In genomic region chr11:100574188-100574587, GRCm38 (mm10) we compare ENCODE assay signal across 8 mouse cellular contexts. TPM values are rescaled to one million over a fixed set of nuclear protein-coding genes. Genes with fewer than 3 reads are reported as not detected.
DNase-seq lines count a peak whose midpoint lies in the region; ATAC-seq lines count a peak whose summit lies in the region.

No protein-coding gene starts in this region.

- H3K27ac ChIP-seq in kidney, embryonic 16.5 days (ENCODE audit: low read length) = peak overlapping the region; percentile 78; the same call in 1 of the 2 replicates

- no peaks in the 10 kb centered on the region for H3K9me3 ChIP-seq in kidney, embryonic 16.5 days (ENCODE audit: low read length)

- peak overlapping the region; percentile 67 for H3K4me3 ChIP-seq in kidney, embryonic 16.5 days (ENCODE audit: low read length)

- peaks cover 6% of the 10 kb centered on the region; the same call in 1 of the 2 replicates for H3K27me3 ChIP-seq in kidney, embryonic 16.5 days (ENCODE audit: insufficient read depth, low read length)

- no peak overlapping the region for H3K9ac ChIP-seq in kidney, embryonic 16.5 days (replicated peaks; ENCODE audit: low read length)

- H3K4me1 ChIP-seq in kidney, embryonic 16.5 days (ENCODE audit: insufficient read depth, low read length) = peaks cover 23% of the 10 kb centered on the region

- ATAC-seq in kidney, embryonic 16.5 days (ENCODE audit: low FRiP score, low TSS enrichment) = no peak; the same call in 1 of the 2 replicates
- peak; percentile 74 for ATAC-seq in activated CD4-positive, CD25-positive, alpha-beta regulatory T cell, adult 4 months

- 60% methylated on average over 3 of the region's 3 CpGs for WGBS in kidney, embryonic 16.5 days

- H3K4me2 ChIP-seq in kidney, embryonic 16.5 days (replicated peaks; ENCODE audit: low read depth, low read length) = peak overlapping the region; percentile 75

- H3K36me3 ChIP-seq in kidney, embryonic 16.5 days (ENCODE audit: insufficient read depth, low read length) = 0 out of 2 replicates have a peak, but pooled peaks cover 1% of the 10 kb centered on the region

- DNase-seq in kidney, adult 18-20 months = no peak
- DNase-seq in induced T-regulatory cell, adult 2 months (ENCODE audit: low read depth) = peak; percentile 79
- peak; percentile 77 for DNase-seq in naive thymus-derived CD4-positive, alpha-beta T cell, adult 2 months (ENCODE audit: low read depth)
- DNase-seq in spleen, adult 18-20 months = no peak
- no peak for DNase-seq in gastrocnemius, postnatal 25 days
- no peak for DNase-seq in urinary bladder, adult 2 months (ENCODE audit: low spot score)

RNA-seq across cellular contexts. Expression of gene Cnp, which starts 0.5 kb away (rescaled TPM):
- 30.1 and 33.6 TPM in 2 replicates for polyA plus RNA-seq in kidney, embryonic 16.5 days (2015; fragmentation: Nextera tagmentation; extraction: Ambion mirVana)
- 100 to 1,000 TPM; 181 to 201 TPM for polyA plus RNA-seq in activated CD4-positive, CD25-positive, alpha-beta regulatory T cell, adult 4 months (2017; shearing (Covaris generic))
- total RNA-seq in gastrocnemius, postnatal 25 days (2021) = 1 to 10 TPM; 8.6 to 9.6 TPM
- 34.9 and 36.0 TPM in 2 replicates for polyA plus RNA-seq in urinary bladder, adult 2 months (2012; rRNA removed)

RNA-seq across cellular contexts. Expression of gene Ttc25, which starts 28.8 kb away (rescaled TPM):
- 1.0 and 1.1 TPM in 2 replicates for polyA plus RNA-seq in kidney, embryonic 16.5 days (2015; fragmentation: Nextera tagmentation; extraction: Ambion mirVana)
- under 1 TPM in 1 of 2 experiments, not detected in 1; 0.15 TPM for polyA plus RNA-seq in activated CD4-positive, CD25-positive, alpha-beta regulatory T cell, adult 4 months (2017; shearing (Covaris generic))
- under 1 TPM; 0.36 to 0.38 TPM for total RNA-seq in gastrocnemius, postnatal 25 days (2021)
- 0.26 and 0.60 TPM in 2 replicates for polyA plus RNA-seq in urinary bladder, adult 2 months (2012; rRNA removed)

RNA-seq across cellular contexts. Expression of gene Nkiras2, which starts 44.9 kb away (rescaled TPM):
- polyA plus RNA-seq in kidney, embryonic 16.5 days (2015; fragmentation: Nextera tagmentation; extraction: Ambion mirVana) = 72.8 and 74.8 TPM in 2 replicates
- 10 to 100 TPM; 28.2 to 28.8 TPM for polyA plus RNA-seq in activated CD4-positive, CD25-positive, alpha-beta regulatory T cell, adult 4 months (2017; shearing (Covaris generic))
- total RNA-seq in gastrocnemius, postnatal 25 days (2021) = 10 to 100 TPM; 19.9 to 21.5 TPM
- polyA plus RNA-seq in urinary bladder, adult 2 months (2012; rRNA removed) = 54.8 and 55.4 TPM in 2 replicates

RNA-seq across cellular contexts. Expression of gene Dnajc7, which starts 45.8 kb away (rescaled TPM):
- polyA plus RNA-seq in kidney, embryonic 16.5 days (2015; fragmentation: Nextera tagmentation; extraction: Ambion mirVana) = 235 and 267 TPM in 2 replicates
- 100 to 1,000 TPM; 237 to 338 TPM for polyA plus RNA-seq in activated CD4-positive, CD25-positive, alpha-beta regulatory T cell, adult 4 months (2017; shearing (Covaris generic))
- 100 to 1,000 TPM; 123 to 126 TPM for total RNA-seq in gastrocnemius, postnatal 25 days (2021)
- polyA plus RNA-seq in urinary bladder, adult 2 months (2012; rRNA removed) = 118 and 123 TPM in 2 replicates

RNA-seq across cellular contexts. Expression of gene Acly, which starts 46.4 kb away (rescaled TPM):
- 173 and 179 TPM in 2 replicates for polyA plus RNA-seq in kidney, embryonic 16.5 days (2015; fragmentation: Nextera tagmentation; extraction: Ambion mirVana)
- polyA plus RNA-seq in activated CD4-positive, CD25-positive, alpha-beta regulatory T cell, adult 4 months (2017; shearing (Covaris generic)) = 10 to 100 TPM; 57.2 to 76.7 TPM
- total RNA-seq in gastrocnemius, postnatal 25 days (2021) = 10 to 100 TPM; 10.6 to 20.3 TPM
- polyA plus RNA-seq in urinary bladder, adult 2 months (2012; rRNA removed) = 83.9 and 93.7 TPM in 2 replicates

Comparison
In these comparisons a context has a peak if more than half of its experiments do, and no peak if none do; other contexts are left out.
1. DNase-seq: peak in induced T-regulatory cell, adult 2 months (single experiment) and naive thymus-derived CD4-positive, alpha-beta T cell, adult 2 months (single experiment); none in kidney, adult 18-20 months (single experiment), spleen, adult 18-20 months (0 of 2), gastrocnemius, postnatal 25 days (single experiment) and urinary bladder, adult 2 months (single experiment).